Mouse (Mus musculus) forebrain, embryonic 14.5 days (tissue): ENCODE measurements at regions not wholly inside any gene's neighbourhood (a gene's known extent, or its start where the extent isn't known, plus 50 kb on each side); places are given as distances from the start of the nearest gene placed in this dataset.
"Not testable (repeated sequence)": the region's sequence is repeated elsewhere in the genome, so short reads cannot be mapped to it uniquely, and the experiment has no call there.

Experiments used
- ATAC-seq: fragments of 200-750 bp; cut with Nextera tagmentation; 2 replicates; pipeline ENCODE4 v1.8.0; 2017; ENCODE audit warnings: mild to moderate bottlenecking, moderate library complexity
- DNase-seq: peaks from one replicate; pipeline ENCODE4 v3.0.0-alpha.2; 2015; ENCODE audit warnings: low spot score
- H3K27ac ChIP-seq: fragments of 300-500 bp; sonication (generic); 2 replicates; pipeline ENCODE4 v1.5.1; 2014; ENCODE audit warnings: low read depth, mild to moderate bottlenecking, control low read depth, low read length, moderate library complexity
- H3K27me3 ChIP-seq: fragments of 300-500 bp; sonication (generic); replicated peaks from 2 replicates; pipeline ENCODE4 v1.6.1; 2014; ENCODE audit warnings: low read length, control low read depth, mixed read lengths; ENCODE audit not compliant: control insufficient read depth, insufficient read depth
- H3K36me3 ChIP-seq: fragments of 300-500 bp; sonication (generic); 2 replicates; pipeline ENCODE4 v1.6.1; 2014; ENCODE audit warnings: low read length, control low read depth; ENCODE audit not compliant: control insufficient read depth, insufficient read depth
- H3K4me1 ChIP-seq: fragments of 300-500 bp; sonication (generic); 2 replicates; pipeline ENCODE4 v1.6.1; 2014; ENCODE audit warnings: antibody characterized with exemption, low read length, control low read depth; ENCODE audit not compliant: control insufficient read depth, insufficient read depth
- H3K4me2 ChIP-seq: fragments of 300-500 bp; sonication (generic); 2 replicates; pipeline ENCODE4 v1.6.1; 2014; ENCODE audit warnings: mild to moderate bottlenecking, control low read depth, low read length
- H3K4me3 ChIP-seq: fragments of 300-500 bp; sonication (generic); 2 replicates; pipeline ENCODE4 v1.5.1; 2014; ENCODE audit warnings: low read depth, low read length, control low read depth
- H3K9ac ChIP-seq: fragments of 300-500 bp; sonication (generic); 2 replicates; pipeline ENCODE4 v1.6.1; 2014; ENCODE audit warnings: mild to moderate bottlenecking, low read length, control low read depth, moderate library complexity
- H3K9me3 ChIP-seq: fragments of 300-500 bp; sonication (generic); replicated peaks from 2 replicates; pipeline ENCODE4 v1.6.1; 2016; ENCODE audit warnings: low read length, control low read depth, mixed read lengths; ENCODE audit not compliant: control insufficient read depth
- WGBS: fragments of 180-500 bp; shearing (Covaris S2); extraction: QIAGEN DNeasy Blood & Tissue Kit; methylation state at CpG from one replicate; pipeline ENCODE4 v1.1.7; 2014; 5-methylcytosine and 5-hydroxymethylcytosine counted together

DNA sequence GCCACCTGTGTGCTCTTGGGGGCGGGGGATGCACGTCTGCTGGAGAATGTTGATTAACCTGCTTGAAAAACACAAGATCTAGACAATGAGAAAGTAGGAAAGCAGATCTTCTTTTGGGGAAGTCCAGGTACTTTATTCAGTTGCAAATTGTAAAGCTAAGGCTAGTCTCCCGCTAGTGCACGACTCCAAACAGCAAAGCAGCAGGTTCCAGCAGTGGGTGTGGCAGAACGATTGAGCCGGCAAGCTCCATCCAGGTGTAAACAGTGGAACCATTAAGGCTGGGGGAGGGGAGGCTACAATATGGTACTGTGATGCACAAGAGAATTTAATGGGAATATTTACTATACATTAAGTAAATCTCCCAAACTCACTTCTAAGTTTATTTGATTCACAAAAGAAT lies 448.6 kb upstream of the Cobl start:
- not testable (repeated sequence) for H3K4me2 ChIP-seq, H3K9ac ChIP-seq, DNase-seq, H3K36me3 ChIP-seq, ATAC-seq, H3K4me3 ChIP-seq, H3K4me1 ChIP-seq, H3K27me3 ChIP-seq, H3K27ac ChIP-seq, H3K9me3 ChIP-seq
- WGBS = 41% methylated on average over 6 of the region's 6 CpGs

GRCm38 (mm10) chr11:12873712-12874111 lies 409.0 kb upstream of the Cobl start:
- Histone ChIP-seq H3K9ac (no peak overlapping the region), H3K4me3 (no peak overlapping the region), H3K9me3 (no peaks in the 10 kb centered on the region), H3K27ac (no peak overlapping the region), H3K4me2 (no peak overlapping the region), H3K27me3 (no peaks in the 10 kb centered on the region), H3K36me3 (no peaks in the 10 kb centered on the region), H3K4me1 (no peaks in the 10 kb centered on the region)
- DNase-seq = no peak
- 86% methylated on average over 1 of the region's 1 CpGs for WGBS
- ATAC-seq = no peak

DNA sequence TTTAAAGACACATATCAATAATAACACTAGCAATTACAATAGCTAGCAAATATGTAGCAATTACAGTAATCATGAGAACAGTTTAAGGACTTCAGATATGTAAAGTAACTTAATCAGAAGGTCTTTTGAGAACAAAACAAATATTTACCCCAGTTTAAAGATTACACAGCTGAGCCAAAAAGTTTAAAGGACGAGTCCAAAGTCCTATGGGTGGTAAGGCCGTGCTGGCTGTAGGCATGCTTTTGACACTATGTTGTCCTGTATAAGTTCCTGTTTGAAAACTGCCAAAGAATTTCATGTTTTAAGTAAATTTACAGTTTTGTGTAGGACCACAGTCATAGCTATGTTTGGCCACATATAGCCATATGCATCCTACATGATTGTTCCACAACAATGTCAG lies 408.0 kb upstream of the Cobl start:
- no peak overlapping the region for H3K4me2 ChIP-seq
- DNase-seq = no peak
- H3K36me3 ChIP-seq = no peaks in the 10 kb centered on the region
- no peaks in the 10 kb centered on the region for H3K27me3 ChIP-seq
- no peaks in the 10 kb centered on the region for H3K9me3 ChIP-seq
- no peak overlapping the region for H3K27ac ChIP-seq
- H3K4me1 ChIP-seq = no peaks in the 10 kb centered on the region
- no peak overlapping the region for H3K4me3 ChIP-seq
- ATAC-seq = no peak
- H3K9ac ChIP-seq = no peak overlapping the region
- whole genome bisulfite sequencing = 85% methylated on average over 2 of the region's 2 CpGs

GRCm38 (mm10) chr11:12872399-12872798 lies 407.6 kb upstream of the Cobl start:
- Histone ChIP-seq H3K36me3 (no peaks in the 10 kb centered on the region), H3K4me3 (no peak overlapping the region), H3K9me3 (no peaks in the 10 kb centered on the region), H3K27me3 (no peaks in the 10 kb centered on the region), H3K4me1 (no peaks in the 10 kb centered on the region), H3K27ac (no peak overlapping the region), H3K9ac (no peak overlapping the region), H3K4me2 (no peak overlapping the region)
- ATAC-seq = no peak
- WGBS = 66% methylated on average over 1 of the region's 1 CpGs
- DNase-seq = no peak

GRCm38 (mm10) chr11:12867541-12867940 lies 402.8 kb upstream of the Cobl start:
- H3K4me3 ChIP-seq = no peak overlapping the region
- no peak overlapping the region for H3K4me2 ChIP-seq
- no peaks in the 10 kb centered on the region for H3K9me3 ChIP-seq
- H3K27me3 ChIP-seq = no peaks in the 10 kb centered on the region
- no peak overlapping the region for H3K9ac ChIP-seq
- no peak for ATAC-seq
- H3K36me3 ChIP-seq = no peaks in the 10 kb centered on the region
- no peak for DNase-seq
- no peak overlapping the region for H3K27ac ChIP-seq
- H3K4me1 ChIP-seq = no peaks in the 10 kb centered on the region

GRCm38 (mm10) chr11:12865034-12865620 lies 400.4 kb upstream of the Cobl start:
- no peak overlapping the region for H3K27ac ChIP-seq
- no peak overlapping the region for H3K4me2 ChIP-seq
- no peak for DNase-seq
- no peaks in the 10 kb centered on the region for H3K27me3 ChIP-seq
- H3K9me3 ChIP-seq = no peaks in the 10 kb centered on the region
- no peak overlapping the region for H3K4me3 ChIP-seq
- no peaks in the 10 kb centered on the region for H3K4me1 ChIP-seq
- no peaks in the 10 kb centered on the region for H3K36me3 ChIP-seq
- H3K9ac ChIP-seq = no peak overlapping the region
- WGBS = 77% methylated on average over 2 of the region's 2 CpGs
- ATAC-seq = no peak

DNA sequence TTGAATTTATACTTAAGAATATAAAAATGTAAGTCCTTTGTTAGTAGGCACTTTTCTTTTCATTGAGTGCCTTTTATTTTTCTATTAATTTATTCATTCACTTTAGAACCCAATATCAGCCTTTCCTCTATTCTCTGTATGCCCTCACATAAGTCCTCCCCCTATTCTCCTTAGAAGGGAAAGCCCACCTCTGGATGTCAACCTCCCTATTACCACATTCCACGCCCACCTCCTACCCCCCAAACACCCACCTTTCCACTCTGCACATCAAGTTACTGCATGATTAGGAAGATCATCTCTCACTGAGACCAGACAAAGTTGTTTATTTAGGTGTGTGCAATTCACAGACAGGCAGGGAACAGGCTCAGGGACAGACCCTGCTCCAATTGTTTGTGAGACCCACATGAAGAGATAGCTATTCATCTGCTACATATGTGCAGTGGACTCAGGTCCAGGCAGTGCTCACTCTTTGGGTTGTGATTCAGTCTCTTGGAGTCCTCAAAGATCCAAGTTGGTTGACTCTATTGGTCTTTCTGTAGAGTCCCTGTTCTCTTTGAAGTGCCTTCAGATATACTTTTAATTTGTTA lies 394.7 kb upstream of the Cobl start:
- no peak overlapping the region for H3K4me2 ChIP-seq
- H3K36me3 ChIP-seq = no peaks in the 10 kb centered on the region
- H3K4me1 ChIP-seq = no peaks in the 10 kb centered on the region
- ATAC-seq (no peak), DNase-seq (no peak)
- H3K27ac ChIP-seq = no peak overlapping the region
- H3K9me3 ChIP-seq = no peaks in the 10 kb centered on the region
- 87% methylated on average over 1 of the region's 1 CpGs for WGBS
- no peak overlapping the region for H3K4me3 ChIP-seq
- H3K9ac ChIP-seq = no peak overlapping the region
- H3K27me3 ChIP-seq = no peaks in the 10 kb centered on the region

- WGBS = 93% methylated on average over 2 of the region's 2 CpGs
- Histone ChIP-seq H3K27me3 (no peaks in the 10 kb centered on the region), H3K4me1 (no peaks in the 10 kb centered on the region), H3K4me2 (no peak overlapping the region), H3K4me3 (no peak overlapping the region), H3K9me3 (no peaks in the 10 kb centered on the region), H3K36me3 (no peaks in the 10 kb centered on the region), H3K27ac (no peak overlapping the region), H3K9ac (no peak overlapping the region)
- ATAC-seq (no peak), DNase-seq (no peak)
These were observed 393.6 kb upstream of the Cobl start for GRCm38 (mm10) chr11:12858274-12858884.

DNA sequence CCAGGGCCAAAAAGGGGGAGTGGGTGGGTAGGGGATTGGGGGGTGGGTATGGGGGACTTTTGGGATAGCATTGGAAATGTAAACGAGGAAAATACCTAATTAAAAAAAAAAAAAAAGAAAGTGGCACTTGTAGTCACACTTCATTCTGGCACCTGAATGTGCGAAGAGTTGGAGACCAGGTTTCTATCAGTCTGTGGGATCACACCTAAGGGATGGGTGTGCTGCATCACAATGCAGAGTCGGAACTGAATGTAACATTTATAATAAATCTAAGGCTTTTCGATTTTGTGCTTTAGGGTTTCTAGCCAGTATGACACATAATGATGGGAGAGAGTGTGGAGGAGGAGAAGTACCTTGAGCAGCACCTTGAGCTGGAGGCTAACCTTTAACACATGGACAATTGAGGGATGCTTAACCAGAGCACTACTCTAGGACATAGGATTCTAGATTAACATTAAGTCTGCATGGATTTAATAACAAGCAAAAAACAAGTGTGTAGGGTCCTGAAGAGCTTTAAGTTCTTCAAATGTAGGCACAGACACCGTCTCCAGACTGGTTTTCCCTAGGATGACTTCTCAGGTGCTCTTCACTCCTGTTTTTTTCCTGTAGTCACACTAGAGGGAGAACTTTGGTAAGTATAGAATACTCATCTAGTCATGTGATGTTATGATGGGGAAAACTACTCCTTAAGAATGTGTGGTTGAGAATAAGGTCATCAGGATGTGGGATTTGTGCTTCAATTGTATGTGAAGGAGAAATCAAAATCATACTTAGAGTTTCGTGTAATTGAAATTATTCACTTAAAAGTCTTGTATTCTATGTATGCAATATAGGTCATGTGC lies 392.8 kb upstream of the Cobl start:
- no peaks in the 10 kb centered on the region for H3K4me1 ChIP-seq
- no peaks in the 10 kb centered on the region for H3K9me3 ChIP-seq
- H3K36me3 ChIP-seq = no peaks in the 10 kb centered on the region
- no peak overlapping the region for H3K4me3 ChIP-seq
- H3K27ac ChIP-seq = no peak overlapping the region
- ATAC-seq (no peak), DNase-seq (no peak)
- H3K27me3 ChIP-seq = no peaks in the 10 kb centered on the region
- 84% methylated on average over 6 of the region's 6 CpGs for WGBS
- H3K9ac ChIP-seq = no peak overlapping the region
- H3K4me2 ChIP-seq = no peak overlapping the region
